Mouse (Mus musculus): Measurements from ENCODE around the gene Pou5f1. TPM values are rescaled to one million over a fixed set of nuclear protein-coding genes. Genes with fewer than 3 reads are reported as not detected.

Pou5f1 gene
- polyA plus RNA-seq, 1 experiment from 2014 or later, result 0.56 TPM

DNA sequence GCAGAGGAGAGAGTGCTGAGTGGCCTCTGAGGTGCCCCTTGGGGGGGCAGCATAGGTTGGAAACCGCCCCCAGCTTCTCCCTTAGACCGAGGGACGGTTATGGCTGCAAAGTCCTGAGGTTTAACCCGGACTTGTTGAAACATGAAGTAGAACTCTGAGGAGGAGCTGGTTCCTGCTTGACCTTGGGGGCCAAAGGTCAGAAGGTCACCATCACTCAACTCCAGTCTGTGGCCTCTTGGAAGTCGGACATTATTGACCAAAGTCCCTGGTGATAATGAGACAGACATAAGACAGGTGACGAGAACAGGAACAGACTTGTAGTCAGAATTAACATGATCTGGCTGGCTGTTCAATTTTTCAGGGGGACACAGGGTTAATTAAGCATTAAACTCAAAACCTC, 8.9 kb downstream of the Pou5f1 start:
- WGBS, result 40% methylated on average over 6 of the region's 6 CpGs
- Histone ChIP-seq H3K4me2 (peak overlapping the region; percentile 69), H3K4me1 (replicated peaks) (peaks cover 35% of the 10 kb centered on the region), H3K27me3 (no peaks in the 10 kb centered on the region), H3K9me3 (no peaks in the 10 kb centered on the region), H3K36me3 (peaks cover 27% of the 10 kb centered on the region), H3K9ac (replicated peaks) (peak overlapping the region; percentile 51), H3K27ac (no peak overlapping the region), H3K4me3 (replicated peaks) (peak overlapping the region; percentile 51)
- no peak for ATAC-seq (ENCODE audit: insufficient number of reproducible peaks, insufficient read depth, low FRiP score, low TSS enrichment, low read depth)

DNA sequence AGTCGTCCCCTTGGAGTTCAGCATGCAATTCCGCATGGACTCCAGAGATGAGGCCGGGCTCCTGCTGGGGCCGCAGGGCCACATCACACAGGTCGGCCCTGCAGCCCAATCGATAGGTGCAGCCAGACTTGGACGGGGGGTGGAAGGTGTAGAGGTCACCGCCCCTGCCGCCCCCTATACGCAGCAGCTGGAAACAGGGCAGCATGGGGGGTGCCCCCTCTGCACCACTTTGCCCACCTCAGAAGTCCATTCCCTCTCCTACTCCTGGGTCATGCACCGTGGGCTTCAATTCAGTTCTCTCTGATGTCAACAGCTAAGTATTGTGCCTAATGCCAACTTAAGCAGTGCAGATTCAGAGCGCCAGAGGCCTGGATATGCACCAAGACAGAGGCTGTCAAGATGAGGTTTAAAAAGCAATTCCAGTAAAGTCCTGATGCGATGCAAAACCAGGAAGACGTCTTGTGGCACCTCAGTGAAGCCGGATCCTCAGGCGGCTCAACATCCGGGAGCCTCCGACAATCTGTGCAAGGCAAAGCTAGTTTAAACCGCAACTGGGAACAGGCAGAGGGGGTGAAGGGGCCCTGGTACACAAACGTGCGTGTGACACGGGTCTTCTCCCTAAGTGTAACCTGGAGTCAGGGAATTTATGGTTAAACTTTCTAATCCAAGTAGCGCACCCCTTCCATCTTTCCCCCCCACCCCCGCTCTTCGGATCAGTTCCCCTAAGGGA, 10.3 kb downstream of the Pou5f1 start:
- Histone ChIP-seq H3K27ac (no peak overlapping the region), H3K9me3 (no peaks in the 10 kb centered on the region), H3K4me2 (peak overlapping the region; percentile 69), H3K4me1 (replicated peaks) (peaks cover 35% of the 10 kb centered on the region), H3K4me3 (replicated peaks) (peak overlapping the region; percentile 51), H3K9ac (replicated peaks) (peak overlapping the region; percentile 63), H3K36me3 (peaks cover 39% of the 10 kb centered on the region), H3K27me3 (no peaks in the 10 kb centered on the region)
- 6% methylated on average over 25 of the region's 25 CpGs for WGBS
- ATAC-seq (ENCODE audit: insufficient number of reproducible peaks, insufficient read depth, low FRiP score, low TSS enrichment, low read depth), result peak; percentile 24; the same call in 1 of the 2 replicates

DNA sequence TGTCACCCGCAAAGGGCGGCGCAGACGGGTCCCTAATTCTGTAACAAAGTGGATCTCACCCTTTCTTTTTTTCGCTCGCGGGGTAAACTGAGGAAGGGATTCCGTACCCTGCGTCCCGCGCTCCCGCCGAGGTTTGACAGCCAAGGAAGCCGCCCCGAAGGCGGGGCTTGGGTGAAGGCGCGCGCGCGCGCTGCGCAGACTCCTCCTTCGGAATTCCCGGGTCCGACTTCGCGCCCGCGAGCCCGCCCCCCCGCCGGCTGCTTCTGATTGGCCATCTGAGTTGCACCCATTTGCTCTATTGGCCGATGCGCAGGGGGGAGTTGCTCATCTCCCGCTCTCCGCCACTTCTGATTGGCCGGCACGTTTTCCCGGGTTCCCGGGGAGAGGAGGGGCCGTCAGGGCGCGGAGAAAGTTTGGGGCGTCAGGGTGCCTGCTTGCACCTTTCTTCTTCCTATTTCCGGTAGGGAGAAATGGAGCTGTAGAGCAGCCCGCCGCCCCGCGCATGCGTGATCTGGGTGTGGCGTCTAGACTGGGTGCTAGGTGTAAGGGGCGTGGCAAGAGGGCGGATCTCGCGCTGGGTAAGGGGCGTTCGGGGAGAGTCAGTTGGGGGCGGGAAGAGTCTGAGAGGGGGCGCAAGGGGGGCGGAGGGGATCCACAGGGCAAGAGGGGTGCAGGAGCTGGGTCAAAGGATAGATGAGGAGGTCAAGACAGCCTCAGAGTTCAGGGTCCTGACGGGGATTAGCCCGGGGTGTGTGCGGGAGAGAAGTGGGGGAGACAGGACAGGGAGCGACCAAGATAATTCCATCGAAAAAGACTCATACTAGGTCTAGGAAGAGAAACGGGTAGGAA, 11.1 kb downstream of the Pou5f1 start, which contains the start of the genes Tcf19 and Cchcr1:
Gene Tcf19 (minus strand): TSS at position 173 of the 849 bp plus-strand sequence.
Gene Cchcr1 (plus strand): TSS at position 449 of the 849 bp plus-strand sequence.
- under 1% methylated on average over 67 of the region's 67 CpGs for WGBS
- H3K4me1 ChIP-seq (replicated peaks), result peaks cover 35% of the 10 kb centered on the region
- peak within 1 kb of the TSS; percentile 69 for H3K4me2 ChIP-seq
- H3K36me3 ChIP-seq, result peaks cover 47% of the 10 kb centered on the region
- peak within 1 kb of the TSS; percentile 51 for H3K4me3 ChIP-seq (replicated peaks)
- peak within 1 kb of the TSS; percentile 64 for H3K27ac ChIP-seq
- no peaks in the 10 kb centered on the region for H3K27me3 ChIP-seq
- no peaks in the 10 kb centered on the region for H3K9me3 ChIP-seq
- ATAC-seq (ENCODE audit: insufficient number of reproducible peaks, insufficient read depth, low FRiP score, low TSS enrichment, low read depth), result peak; percentile 89
- peak within 1 kb of the TSS; percentile 63 for H3K9ac ChIP-seq (replicated peaks)

DNA sequence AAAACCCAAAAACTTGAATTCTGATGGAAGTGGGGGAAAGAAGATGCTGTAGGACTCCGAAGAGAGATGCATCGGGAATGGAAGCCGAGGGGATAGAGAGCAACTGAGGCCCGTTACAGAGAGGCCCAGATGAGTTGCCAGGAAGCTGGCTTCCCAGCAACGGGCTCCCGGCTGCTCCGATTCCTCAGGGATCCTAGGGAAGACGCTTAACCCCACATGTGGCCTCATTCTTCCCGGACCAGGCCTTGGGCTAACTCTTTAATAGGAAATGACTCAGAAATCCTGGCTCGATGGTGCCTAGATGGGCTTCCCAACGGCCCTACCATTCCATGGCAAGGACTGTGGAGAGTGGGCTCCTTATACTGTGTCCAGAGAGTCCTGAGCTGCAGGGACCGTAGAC, 11.7 kb downstream of the Pou5f1 start:
- 11% methylated on average over 12 of the region's 12 CpGs for WGBS
- Histone ChIP-seq H3K4me2 (peak overlapping the region; percentile 69), H3K9me3 (no peaks in the 10 kb centered on the region), H3K4me1 (replicated peaks) (peaks cover 35% of the 10 kb centered on the region), H3K27ac (peak overlapping the region; percentile 64; the same call in 1 of the 2 replicates), H3K27me3 (no peaks in the 10 kb centered on the region), H3K4me3 (replicated peaks) (peak overlapping the region; percentile 51), H3K9ac (replicated peaks) (peak overlapping the region; percentile 61), H3K36me3 (peaks cover 46% of the 10 kb centered on the region)
- no peak for ATAC-seq (ENCODE audit: insufficient number of reproducible peaks, insufficient read depth, low FRiP score, low TSS enrichment, low read depth)

- ATAC-seq (ENCODE audit: insufficient number of reproducible peaks, insufficient read depth, low FRiP score, low TSS enrichment, low read depth), result no peak
- WGBS, result 86% methylated on average over 9 of the region's 9 CpGs
- Histone ChIP-seq H3K36me3 (peaks cover 86% of the 10 kb centered on the region), H3K27me3 (no peaks in the 10 kb centered on the region), H3K27ac (no peak overlapping the region), H3K9ac (replicated peaks) (no peak overlapping the region), H3K4me3 (replicated peaks) (no peak overlapping the region), H3K4me2 (no peak overlapping the region), H3K4me1 (replicated peaks) (no peaks in the 10 kb centered on the region), H3K9me3 (no peaks in the 10 kb centered on the region)
Measured at GRCm38 (mm10) chr17:35524354-35524753, 18.5 kb downstream of the Pou5f1 start.

DNA sequence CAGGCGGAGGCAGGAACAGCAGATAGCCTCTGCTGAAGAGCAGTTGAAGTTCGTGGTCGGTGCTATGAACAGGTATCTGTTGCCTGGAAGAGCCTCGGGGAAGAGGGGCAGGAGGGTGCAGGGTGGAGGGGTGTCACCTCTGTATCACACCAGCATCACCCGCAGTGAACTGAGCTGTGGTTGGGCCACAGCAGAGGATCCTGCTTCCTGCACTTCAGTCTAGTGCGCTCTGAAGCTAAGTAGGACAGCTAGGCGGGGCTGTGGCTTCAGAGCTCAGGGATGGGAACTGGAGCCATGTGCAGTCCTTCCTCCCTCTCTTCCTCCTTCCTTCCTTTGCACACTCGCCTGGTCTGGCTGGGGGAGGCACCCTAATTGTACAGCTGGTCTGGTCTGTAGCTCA, 20.8 kb downstream of the Pou5f1 start:
- H3K4me1 ChIP-seq (replicated peaks), result no peaks in the 10 kb centered on the region
- H3K9ac ChIP-seq (replicated peaks), result no peak overlapping the region
- no peak overlapping the region for H3K4me2 ChIP-seq
- H3K27me3 ChIP-seq, result no peaks in the 10 kb centered on the region
- peaks cover 86% of the 10 kb centered on the region for H3K36me3 ChIP-seq
- no peak overlapping the region for H3K27ac ChIP-seq
- no peaks in the 10 kb centered on the region for H3K9me3 ChIP-seq
- 79% methylated on average over 8 of the region's 8 CpGs for WGBS
- no peak overlapping the region for H3K4me3 ChIP-seq (replicated peaks)
- no peak for ATAC-seq (ENCODE audit: insufficient number of reproducible peaks, insufficient read depth, low FRiP score, low TSS enrichment, low read depth)

- ATAC-seq (ENCODE audit: insufficient number of reproducible peaks, insufficient read depth, low FRiP score, low TSS enrichment, low read depth), result no peak
- Histone ChIP-seq H3K9me3 (no peaks in the 10 kb centered on the region), H3K27ac (no peak overlapping the region), H3K9ac (replicated peaks) (no peak overlapping the region), H3K27me3 (peaks cover 6% of the 10 kb centered on the region; the same call in 1 of the 2 replicates), H3K4me2 (no peak overlapping the region), H3K4me3 (replicated peaks) (no peak overlapping the region), H3K36me3 (peaks cover 37% of the 10 kb centered on the region), H3K4me1 (replicated peaks) (peaks cover 6% of the 10 kb centered on the region)
- WGBS, result 4% methylated on average over 3 of the region's 3 CpGs
Measured at GRCm38 (mm10) chr17:35532360-35532759, 26.5 kb downstream of the Pou5f1 start.

DNA sequence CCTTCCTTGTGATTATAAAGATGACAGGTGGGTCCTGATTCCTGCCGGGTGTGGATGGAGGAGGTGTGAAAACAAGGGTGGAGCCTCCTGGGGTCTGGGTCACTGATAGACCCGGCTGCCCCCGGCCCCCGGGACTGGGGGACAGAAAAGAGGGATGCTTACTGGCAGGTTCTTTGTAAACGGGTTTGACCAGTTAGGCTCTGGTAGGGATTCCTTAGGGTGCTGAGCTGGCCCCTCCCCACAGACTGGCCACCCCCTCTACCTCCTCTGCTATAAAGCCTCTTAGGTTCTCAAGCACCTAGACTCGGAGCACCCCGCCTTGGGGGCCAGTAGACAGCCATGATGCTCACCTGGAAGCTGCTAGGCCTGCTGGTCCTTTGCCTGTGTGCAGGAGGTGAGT, 27.1 kb downstream of the Pou5f1 start, which contains the start of gene Psors1c2:
Gene Psors1c2 (plus strand): TSS at position 301 of the 400 bp plus-strand sequence.
- peaks cover 6% of the 10 kb centered on the region for H3K4me1 ChIP-seq (replicated peaks)
- H3K9ac ChIP-seq (replicated peaks), result no peak within 1 kb of the TSS
- peaks cover 6% of the 10 kb centered on the region; the same call in 1 of the 2 replicates for H3K27me3 ChIP-seq
- H3K9me3 ChIP-seq, result no peaks in the 10 kb centered on the region
- H3K4me3 ChIP-seq (replicated peaks), result no peak within 1 kb of the TSS
- 24% methylated on average over 7 of the region's 7 CpGs for WGBS
- no peak within 1 kb of the TSS for H3K4me2 ChIP-seq
- peak; percentile 17; the same call in 1 of the 2 replicates for ATAC-seq (ENCODE audit: insufficient number of reproducible peaks, insufficient read depth, low FRiP score, low TSS enrichment, low read depth)
- H3K27ac ChIP-seq, result no peak within 1 kb of the TSS
- peaks cover 33% of the 10 kb centered on the region for H3K36me3 ChIP-seq

- H3K9ac ChIP-seq (replicated peaks), result no peak overlapping the region
- 13% methylated on average over 6 of the region's 6 CpGs for WGBS
- ATAC-seq (ENCODE audit: insufficient number of reproducible peaks, insufficient read depth, low FRiP score, low TSS enrichment, low read depth), result no peak
- no peak overlapping the region for H3K4me3 ChIP-seq (replicated peaks)
- peaks cover 6% of the 10 kb centered on the region; the same call in 1 of the 2 replicates for H3K27me3 ChIP-seq
- no peaks in the 10 kb centered on the region for H3K9me3 ChIP-seq
- H3K36me3 ChIP-seq, result peaks cover 18% of the 10 kb centered on the region
- H3K4me1 ChIP-seq (replicated peaks), result peaks cover 6% of the 10 kb centered on the region
- no peak overlapping the region for H3K27ac ChIP-seq
- no peak overlapping the region for H3K4me2 ChIP-seq
Measured at GRCm38 (mm10) chr17:35534343-35534742, 28.5 kb downstream of the Pou5f1 start.

DNA sequence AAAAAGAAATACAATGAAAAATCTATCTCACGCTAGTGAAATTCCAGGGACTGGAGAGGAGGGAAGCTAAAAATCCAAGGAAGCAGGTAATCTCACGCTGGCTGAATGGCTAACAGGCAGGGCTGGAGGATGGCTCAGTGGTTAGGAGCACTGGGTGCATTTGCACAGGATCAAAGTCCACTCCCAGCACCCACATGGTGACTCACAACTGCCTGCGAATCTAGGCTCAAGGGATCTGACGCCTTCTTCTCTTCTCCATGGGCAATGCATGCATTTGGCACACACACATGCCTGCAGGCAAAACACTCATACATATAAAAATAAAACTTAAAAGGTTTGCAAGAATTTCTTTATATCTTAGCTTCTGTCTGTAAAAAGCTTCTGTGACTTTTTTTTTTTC, 31.6 kb downstream of the Pou5f1 start:
- H3K36me3 ChIP-seq, result no peaks in the 10 kb centered on the region
- no peak overlapping the region for H3K4me3 ChIP-seq (replicated peaks)
- 80% methylated on average over 4 of the region's 4 CpGs for WGBS
- ATAC-seq (ENCODE audit: insufficient number of reproducible peaks, insufficient read depth, low FRiP score, low TSS enrichment, low read depth), result no peak
- peaks cover 5% of the 10 kb centered on the region for H3K4me1 ChIP-seq (replicated peaks)
- no peaks in the 10 kb centered on the region for H3K9me3 ChIP-seq
- H3K27ac ChIP-seq, result no peak overlapping the region
- no peak overlapping the region for H3K4me2 ChIP-seq
- no peak overlapping the region for H3K9ac ChIP-seq (replicated peaks)
- H3K27me3 ChIP-seq, result peaks cover 6% of the 10 kb centered on the region; the same call in 1 of the 2 replicates

DNA sequence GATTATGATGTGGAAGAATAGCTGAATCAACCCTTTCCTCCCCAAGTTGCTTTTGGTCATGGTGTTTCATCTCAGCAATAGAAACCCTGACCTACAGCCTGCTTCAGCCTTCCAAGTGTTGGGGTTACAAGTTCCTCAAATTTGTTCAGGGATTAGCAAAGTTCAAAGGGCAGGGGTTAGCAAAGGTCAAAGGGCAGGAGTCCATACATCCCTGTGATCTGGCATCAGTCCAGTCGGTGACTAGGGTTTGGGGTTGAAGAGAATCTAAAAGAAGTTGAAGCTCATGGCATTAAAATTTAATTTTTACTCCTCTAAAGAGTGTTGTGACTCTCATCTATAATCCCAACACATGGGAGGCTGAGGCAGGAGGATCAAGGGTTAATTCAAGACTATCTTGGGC, 32.7 kb downstream of the Pou5f1 start:
- Histone ChIP-seq H3K4me1 (replicated peaks) (no peaks in the 10 kb centered on the region), H3K9me3 (no peaks in the 10 kb centered on the region), H3K9ac (replicated peaks) (no peak overlapping the region), H3K4me2 (no peak overlapping the region), H3K27me3 (no peaks in the 10 kb centered on the region; the same call in 1 of the 2 replicates), H3K27ac (no peak overlapping the region), H3K36me3 (no peaks in the 10 kb centered on the region), H3K4me3 (replicated peaks) (no peak overlapping the region)
- WGBS, result 80% methylated on average over 1 of the region's 1 CpGs
- no peak for ATAC-seq (ENCODE audit: insufficient number of reproducible peaks, insufficient read depth, low FRiP score, low TSS enrichment, low read depth)

Data from limb, embryonic 12.5 days (tissue).